Mouse (Mus musculus): ENCODE data around the gene Olfr654. TPM values are rescaled to one million over a fixed set of nuclear protein-coding genes. Genes with fewer than 3 reads are reported as not detected.

The Olfr654 gene
- polyA plus RNA-seq (2012; rRNA removed) = not detected in 2 replicates

DNA sequence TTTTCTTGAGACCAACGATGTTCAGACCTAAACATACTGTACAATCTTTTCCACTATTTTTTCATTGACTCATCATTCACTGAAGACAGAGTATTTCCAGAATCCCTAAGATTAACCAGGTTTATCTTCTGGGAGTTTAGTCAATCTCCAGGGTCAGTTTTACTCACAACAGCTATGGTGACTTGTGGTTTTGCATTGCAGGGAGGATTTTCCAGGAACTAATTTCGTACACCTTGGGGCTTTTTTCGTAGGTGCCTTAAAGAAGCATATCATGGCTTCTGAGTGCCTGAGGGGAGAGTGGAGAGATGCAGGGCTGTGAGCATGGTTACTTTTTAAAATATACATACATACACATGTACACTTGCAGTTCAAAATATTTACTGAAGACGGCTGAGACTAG lies at the start of gene Olfr654:
Olfr654 (plus strand) TSS at position 301 of the 400 bp plus-strand sequence.

DNA sequence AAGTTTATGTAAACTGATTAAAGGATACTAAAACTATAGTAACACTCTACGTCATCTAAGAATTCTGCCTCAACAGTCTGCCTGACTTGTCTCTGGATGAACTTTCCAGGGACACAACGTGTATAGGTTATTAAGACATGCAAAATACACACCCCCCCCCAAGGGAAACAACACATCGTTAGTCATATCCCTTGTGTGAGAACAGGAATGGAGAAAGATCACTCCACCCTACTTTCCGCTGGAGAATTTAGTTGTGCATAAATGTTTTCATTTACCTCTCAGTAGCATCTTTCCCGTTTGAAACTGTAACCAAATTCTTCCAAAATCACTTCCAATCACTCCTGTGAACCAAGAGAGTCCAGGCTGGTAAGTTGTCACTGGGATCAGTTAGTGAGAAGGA lies 37.0 kb upstream of the Olfr654 start, which contains the start of gene Olfr651:
Olfr651 (plus strand) TSS at position 301 of the 400 bp plus-strand sequence.

DNA sequence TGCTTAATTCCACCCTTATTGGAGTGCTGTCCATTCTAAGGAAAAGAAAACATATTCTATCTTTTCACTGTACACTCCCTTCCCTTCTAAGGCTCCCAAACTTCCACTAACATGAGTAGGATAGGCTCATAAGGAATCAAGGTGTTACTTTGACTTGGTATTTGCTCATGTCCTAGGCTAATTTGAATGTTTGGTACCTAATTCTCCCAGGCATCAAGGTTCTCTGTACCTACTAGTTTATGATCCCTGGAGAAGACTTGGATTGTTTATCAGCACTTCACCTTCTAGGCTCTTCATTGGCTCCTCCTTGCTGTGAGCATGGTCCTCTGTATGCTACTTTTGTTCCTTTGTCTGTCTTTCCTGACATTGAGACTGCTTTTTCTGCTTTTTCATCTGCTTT lies 26.2 kb upstream of the Olfr654 start, which contains the start of gene Olfr652:
Olfr652 (plus strand) TSS at position 301 of the 400 bp plus-strand sequence.

DNA sequence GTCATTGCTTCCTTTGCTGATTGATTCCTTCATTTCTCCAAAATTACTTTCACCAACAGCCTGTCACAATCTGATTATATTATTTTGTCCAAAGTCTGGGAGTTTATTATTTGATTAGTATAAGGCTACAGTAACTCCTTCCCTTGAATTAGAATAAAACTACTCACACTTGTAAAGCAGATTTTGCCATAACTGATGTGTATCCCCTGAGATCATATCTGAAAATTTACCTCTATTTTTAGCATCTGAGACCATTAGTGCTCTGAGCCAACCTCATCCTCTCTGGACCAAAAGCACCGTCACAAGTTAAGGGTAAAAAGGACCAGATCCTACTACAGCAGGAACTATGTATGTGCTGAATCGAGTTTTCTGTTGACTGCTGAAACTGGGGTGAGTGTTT lies 9.8 kb upstream of the Olfr654 start, which contains the start of gene Olfr653:
Olfr653 (plus strand) TSS at position 301 of the 400 bp plus-strand sequence.

DNA sequence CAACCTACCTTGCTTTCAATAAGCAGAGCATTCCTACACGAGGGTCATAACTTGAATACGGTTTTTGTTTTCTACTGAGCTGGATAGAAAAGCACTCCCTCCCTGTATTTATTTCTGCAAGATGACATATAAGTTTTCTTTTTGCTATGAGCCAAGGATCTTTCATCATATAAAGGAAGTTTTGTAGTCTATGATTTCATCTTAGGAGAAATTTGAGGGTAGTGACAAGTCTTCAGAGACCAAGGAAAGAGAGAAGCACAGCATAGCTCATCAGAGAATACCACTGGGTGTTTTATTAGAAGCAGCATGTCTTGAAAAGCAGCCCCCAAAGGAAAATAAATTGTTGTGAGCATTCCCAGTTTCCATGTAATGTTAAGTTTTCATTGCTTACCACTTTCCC lies 14.9 kb downstream of the Olfr654 start, which contains the start of gene Olfr655:
Olfr655 (minus strand) TSS at position 101 of the 400 bp plus-strand sequence.

DNA sequence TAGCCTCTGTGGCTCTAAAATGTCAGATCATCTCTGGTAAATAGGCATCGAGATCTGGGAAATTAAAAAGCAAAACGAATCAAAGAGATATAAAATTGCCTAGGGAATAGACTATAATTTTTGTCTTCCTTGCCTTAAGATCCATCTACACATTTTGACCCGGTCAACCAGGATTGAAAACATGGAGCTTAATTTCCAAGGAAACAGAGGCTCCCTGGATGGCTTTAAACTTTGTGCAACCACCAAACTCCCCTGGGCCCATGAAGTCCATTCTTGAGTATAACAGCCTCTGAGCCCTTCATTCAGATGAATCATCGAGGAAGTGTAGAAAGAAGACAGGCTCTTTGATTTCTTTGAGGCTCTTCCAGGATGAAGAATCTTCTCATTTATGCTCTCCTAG lies 26.8 kb downstream of the Olfr654 start, which contains the start of gene Olfr656:
Olfr656 (plus strand) TSS at position 301 of the 400 bp plus-strand sequence.

DNA sequence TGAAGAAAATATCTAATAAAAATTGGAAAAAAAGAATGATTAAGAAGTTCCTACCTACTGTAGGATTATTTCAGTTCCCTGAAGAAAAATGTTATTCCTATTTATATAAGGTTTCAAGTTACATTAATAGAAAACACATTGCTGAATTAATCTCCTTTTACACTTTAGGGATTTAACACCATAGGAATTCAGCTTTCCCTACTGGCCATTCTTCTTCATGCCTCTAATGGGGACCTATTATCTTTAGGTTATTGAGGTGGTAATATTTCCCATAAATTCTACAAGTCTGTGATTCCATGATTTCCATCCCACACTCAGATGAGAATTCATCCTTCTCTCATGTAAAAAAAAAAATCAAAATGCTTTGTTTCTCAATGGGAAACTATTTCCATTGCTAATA lies 37.7 kb downstream of the Olfr654 start, which contains the start of gene Olfr657:
Olfr657 (plus strand) TSS at position 301 of the 400 bp plus-strand sequence.

Other genes starting within 250 kb of the Olfr654 start
- gene Trim12c, start 233.7 kb upstream of the Olfr654 start, polyA plus RNA-seq (2012; rRNA removed) = 2.3 and 3.8 TPM in 2 replicates
- gene Trim30b, start 217.1 kb upstream of the Olfr654 start, polyA plus RNA-seq (2012; rRNA removed) = 0.01 and 0.04 TPM in 2 replicates
- 0.04 and 0.09 TPM in 2 replicates for gene Trim30c, start 186.2 kb upstream of the Olfr654 start, polyA plus RNA-seq (2012; rRNA removed)
- gene Trim30a, start 121.8 kb upstream of the Olfr654 start, polyA plus RNA-seq (2012; rRNA removed) = 0.52 and 0.99 TPM in 2 replicates
- 0.11 and 0.26 TPM in 2 replicates for gene Trim30d, start 79.2 kb upstream of the Olfr654 start, polyA plus RNA-seq (2012; rRNA removed)
- not detected in 2 replicates for gene Olfr651, start 36.9 kb upstream of the Olfr654 start, polyA plus RNA-seq (2012; rRNA removed)
- not detected in 2 replicates for gene Olfr652, start 26.1 kb upstream of the Olfr654 start, polyA plus RNA-seq (2012; rRNA removed)
- gene Olfr653, start 9.7 kb upstream of the Olfr654 start, polyA plus RNA-seq (2012; rRNA removed) = not detected in 2 replicates
- not detected in 2 replicates for gene Olfr655, start 14.8 kb downstream of the Olfr654 start, polyA plus RNA-seq (2012; rRNA removed)
- gene Olfr656, start 26.9 kb downstream of the Olfr654 start, polyA plus RNA-seq (2012; rRNA removed) = not detected in 2 replicates
- not detected in 2 replicates for gene Olfr657, start 37.8 kb downstream of the Olfr654 start, polyA plus RNA-seq (2012; rRNA removed)
- gene Olfr658, start 60.3 kb downstream of the Olfr654 start, polyA plus RNA-seq (2012; rRNA removed) = 0.05 and 0.09 TPM in 2 replicates
- gene Olfr659, start 79.7 kb downstream of the Olfr654 start, polyA plus RNA-seq (2012; rRNA removed) = not detected in 2 replicates
- gene Olfr661, start 99.5 kb downstream of the Olfr654 start, polyA plus RNA-seq (2012; rRNA removed) = not detected in 2 replicates
- not detected in 2 replicates for gene Usp17le, start 190.4 kb downstream of the Olfr654 start, polyA plus RNA-seq (2012; rRNA removed)

Measured in central nervous system, embryonic 11.5 days (tissue).